Mouse (Mus musculus): ENCODE measurements around the gene Pygb. TPM values are rescaled to one million over a fixed set of nuclear protein-coding genes. Genes with fewer than 3 reads are reported as not detected.

Gene Pygb
- polyA plus RNA-seq, 1 experiment = 10.3 TPM

DNA sequence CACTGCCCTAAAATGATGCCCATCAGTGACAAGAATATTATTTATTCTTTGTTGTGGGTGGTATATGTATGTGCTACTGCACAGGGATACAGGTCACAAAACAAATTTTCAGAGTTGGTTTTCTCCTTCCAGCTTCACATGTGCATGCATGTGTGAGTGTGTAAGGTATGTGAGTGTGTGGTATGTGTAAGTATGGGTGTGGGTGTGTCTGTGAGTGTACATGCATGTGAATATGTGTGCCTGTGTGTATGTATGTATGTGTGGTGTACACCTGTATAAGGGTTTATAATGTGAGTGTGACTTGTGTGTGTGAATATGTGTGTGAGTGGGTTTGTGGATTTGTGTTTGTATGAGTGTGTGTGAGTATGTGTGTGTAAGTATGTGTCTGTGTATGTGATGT, 68.7 kb downstream of the Pygb start:
- Histone ChIP-seq H3K27ac (ENCODE audit: control insufficient read depth, insufficient read depth, low read depth, low read length, poor library complexity) (no peak overlapping the region), H3K4me1 (ENCODE audit: control insufficient read depth, insufficient read depth, low read length) (no peaks in the 10 kb centered on the region), H3K4me3 (replicated peaks; ENCODE audit: control insufficient read depth, low read depth, low read length) (no peak overlapping the region)
- TF ChIP-seq POLR2A (IDR thresholded peaks at IDR 0.05; ENCODE audit: borderline replicate concordance, control insufficient read depth, low read depth, low read length) (no peak), CTCF (IDR thresholded peaks at IDR 0.05; ENCODE audit: control insufficient read depth, insufficient read depth, low read length) (no peak)

DNA sequence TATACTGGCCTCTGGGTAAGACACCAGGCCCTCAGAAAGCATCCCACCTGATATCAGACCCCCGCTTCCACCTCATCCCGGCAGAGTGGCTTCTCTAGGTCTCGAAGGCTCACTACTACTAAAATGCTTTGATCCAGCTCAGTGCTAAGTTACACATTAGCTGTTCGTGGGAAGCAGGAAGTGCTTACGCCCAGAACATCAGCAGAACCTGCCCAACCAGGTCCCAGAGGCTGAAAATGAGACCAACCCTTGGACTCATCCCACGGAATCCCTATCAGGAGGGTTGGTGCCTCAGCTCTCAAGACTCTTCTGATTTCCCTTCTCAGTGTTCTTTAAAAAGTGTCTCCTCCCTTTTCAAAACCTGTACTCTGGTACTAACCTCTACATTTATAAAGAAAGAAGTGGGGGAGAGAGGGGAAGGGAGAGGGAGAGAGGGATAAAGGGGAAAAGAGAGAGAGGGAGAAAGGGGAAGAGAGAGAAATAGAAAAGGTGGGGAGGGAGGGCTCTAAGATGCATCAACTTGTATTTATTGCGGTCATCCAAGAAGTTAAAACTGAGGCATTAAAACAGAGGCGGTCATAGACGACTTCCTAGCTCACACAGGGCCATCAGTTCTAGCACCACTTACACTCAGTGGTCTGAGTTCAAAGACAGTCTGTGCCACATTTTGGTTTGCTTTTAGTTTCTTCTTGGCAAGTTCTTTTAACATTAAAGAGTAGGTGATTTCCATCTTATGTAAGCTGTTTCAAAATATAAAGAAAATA, 72.4 kb downstream of the Pygb start:
- TF ChIP-seq POLR2A (IDR thresholded peaks at IDR 0.05; ENCODE audit: borderline replicate concordance, control insufficient read depth, low read depth, low read length) (no peak), CTCF (IDR thresholded peaks at IDR 0.05; ENCODE audit: control insufficient read depth, insufficient read depth, low read length) (no peak)
- WGBS = 83% methylated on average over 9 of the region's 9 CpGs
- Histone ChIP-seq H3K27ac (ENCODE audit: control insufficient read depth, insufficient read depth, low read depth, low read length, poor library complexity) (no peak overlapping the region), H3K4me1 (ENCODE audit: control insufficient read depth, insufficient read depth, low read length) (no peaks in the 10 kb centered on the region; the same call in 1 of the 2 replicates), H3K4me3 (replicated peaks; ENCODE audit: control insufficient read depth, low read depth, low read length) (no peak overlapping the region)

DNA sequence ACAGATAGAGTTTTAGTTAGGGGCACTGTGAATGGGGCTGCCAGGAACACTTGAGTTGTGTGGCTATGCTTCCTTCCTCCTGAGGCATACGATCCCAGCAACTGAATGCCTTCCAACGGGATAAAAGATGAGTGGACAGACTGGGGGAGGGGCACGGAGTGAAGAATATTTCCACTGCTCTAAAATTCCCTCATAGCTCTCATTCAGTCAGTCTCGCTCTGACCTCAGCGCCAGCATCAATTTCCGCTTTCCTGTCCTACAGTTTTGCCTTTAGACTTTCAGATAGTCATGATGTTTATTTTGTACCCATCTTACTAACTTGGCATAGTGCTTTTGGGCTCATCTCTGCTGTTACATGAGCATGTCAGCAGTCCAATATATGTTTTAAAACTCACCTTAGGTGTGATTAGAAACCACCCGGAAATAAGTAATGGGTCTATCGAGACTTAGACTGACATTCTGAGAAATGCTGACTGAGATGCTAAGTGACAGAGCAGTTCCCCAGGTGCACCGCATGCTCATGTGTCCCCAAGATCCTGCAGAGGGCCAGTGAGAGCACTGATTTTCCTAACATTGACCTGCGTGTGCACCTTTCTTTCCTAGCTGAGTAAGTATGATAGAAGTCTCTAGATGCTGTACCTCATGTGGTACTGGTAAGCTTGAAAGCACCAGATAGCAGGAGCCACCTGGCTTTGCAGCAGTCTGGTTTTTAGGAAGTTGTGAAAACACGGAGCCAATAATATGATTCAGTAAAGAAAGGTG, 73.4 kb downstream of the Pygb start:
- Histone ChIP-seq H3K27ac (ENCODE audit: control insufficient read depth, insufficient read depth, low read depth, low read length, poor library complexity) (no peak overlapping the region), H3K4me3 (replicated peaks; ENCODE audit: control insufficient read depth, low read depth, low read length) (no peak overlapping the region), H3K4me1 (ENCODE audit: control insufficient read depth, insufficient read depth, low read length) (no peaks in the 10 kb centered on the region; the same call in 1 of the 2 replicates)
- WGBS = 76% methylated on average over 11 of the region's 11 CpGs
- TF ChIP-seq CTCF (IDR thresholded peaks at IDR 0.05; ENCODE audit: control insufficient read depth, insufficient read depth, low read length) = no peak
- TF ChIP-seq POLR2A (IDR thresholded peaks at IDR 0.05; ENCODE audit: borderline replicate concordance, control insufficient read depth, low read depth, low read length) = no peak

DNA sequence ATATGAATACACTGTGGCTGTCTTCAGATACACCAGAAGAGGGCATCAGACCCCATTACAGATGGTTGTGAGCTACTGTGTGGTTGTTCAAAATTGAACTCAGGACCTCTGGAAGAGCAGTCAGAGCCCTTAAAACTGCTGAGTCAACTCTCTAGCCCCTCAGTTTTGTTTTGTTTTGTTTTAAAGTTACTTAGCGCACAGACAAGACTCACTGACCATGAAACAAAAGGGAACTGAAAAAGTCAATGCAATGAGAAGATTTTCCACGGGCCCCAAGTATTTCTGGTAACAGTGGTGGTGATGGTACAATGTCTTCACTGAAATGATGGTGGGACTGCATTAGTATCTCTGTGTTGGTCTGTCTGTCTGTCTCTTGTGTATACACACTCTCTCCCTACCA, 74.6 kb downstream of the Pygb start:
- no peak overlapping the region for H3K4me3 ChIP-seq (replicated peaks; ENCODE audit: control insufficient read depth, low read depth, low read length)
- TF ChIP-seq CTCF (IDR thresholded peaks at IDR 0.05; ENCODE audit: control insufficient read depth, insufficient read depth, low read length) = no peak
- TF ChIP-seq POLR2A (IDR thresholded peaks at IDR 0.05; ENCODE audit: borderline replicate concordance, control insufficient read depth, low read depth, low read length) = no peak
- H3K4me1 ChIP-seq (ENCODE audit: control insufficient read depth, insufficient read depth, low read length) = no peaks in the 10 kb centered on the region; the same call in 1 of the 2 replicates
- no peak overlapping the region for H3K27ac ChIP-seq (ENCODE audit: control insufficient read depth, insufficient read depth, low read depth, low read length, poor library complexity)
- WGBS = 51% methylated on average over 2 of the region's 2 CpGs

DNA sequence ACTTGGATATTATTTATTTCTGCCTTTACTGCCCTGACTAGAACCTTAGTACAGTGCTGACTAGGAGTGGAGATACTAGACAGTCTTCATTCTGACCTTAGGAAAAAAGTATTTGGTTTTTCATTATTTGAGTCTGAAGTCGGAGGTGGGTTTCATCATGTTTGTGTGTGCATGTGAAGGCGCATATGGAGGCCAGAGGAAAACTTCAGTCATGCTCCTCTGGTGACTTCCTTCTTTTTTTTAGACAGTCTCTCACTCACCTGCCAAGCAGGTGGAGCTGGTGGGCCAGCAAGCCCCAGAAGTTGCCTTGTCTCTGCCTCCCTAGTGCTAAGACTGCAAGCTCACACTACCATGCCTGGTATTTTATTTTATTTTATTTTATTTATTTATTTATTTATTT, 80.5 kb downstream of the Pygb start:
- WGBS = 81% methylated on average over 2 of the region's 2 CpGs
- no peak overlapping the region for H3K27ac ChIP-seq (ENCODE audit: control insufficient read depth, insufficient read depth, low read depth, low read length, poor library complexity)

DNA sequence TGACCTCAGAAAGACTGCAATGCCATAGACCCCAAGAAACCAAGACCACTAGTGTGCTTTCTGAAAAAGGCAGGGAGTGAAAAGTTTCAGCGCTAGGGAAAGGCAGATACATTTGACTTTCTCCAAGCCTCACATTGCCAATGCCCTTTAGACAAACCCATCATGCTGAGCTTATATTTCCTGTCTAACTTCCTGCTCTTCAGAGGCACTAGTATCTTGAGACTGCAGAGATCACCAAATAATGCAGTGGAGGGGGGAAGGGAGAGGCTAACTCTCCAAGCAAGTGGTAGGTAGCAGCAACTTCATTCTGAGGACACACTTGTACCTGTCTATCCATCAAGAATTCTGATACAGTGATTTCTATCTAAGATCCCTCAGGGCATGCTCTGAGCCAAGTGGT, 82.9 kb downstream of the Pygb start:
- Histone ChIP-seq H3K4me3 (replicated peaks; ENCODE audit: control insufficient read depth, low read depth, low read length) (no peak overlapping the region), H3K4me1 (ENCODE audit: control insufficient read depth, insufficient read depth, low read length) (no peaks in the 10 kb centered on the region; the same call in 1 of the 2 replicates), H3K27ac (ENCODE audit: control insufficient read depth, insufficient read depth, low read depth, low read length, poor library complexity) (no peak overlapping the region)
- 55% methylated on average over 1 of the region's 1 CpGs for WGBS
- TF ChIP-seq CTCF (IDR thresholded peaks at IDR 0.05; ENCODE audit: control insufficient read depth, insufficient read depth, low read length) (no peak), POLR2A (IDR thresholded peaks at IDR 0.05; ENCODE audit: borderline replicate concordance, control insufficient read depth, low read depth, low read length) (no peak)

More for the DNA sequence above, 80.5 kb downstream of the Pygb start:
- H3K4me3 ChIP-seq (replicated peaks; ENCODE audit: control insufficient read depth, low read depth, low read length) = no peak overlapping the region
- TF ChIP-seq POLR2A (IDR thresholded peaks at IDR 0.05; ENCODE audit: borderline replicate concordance, control insufficient read depth, low read depth, low read length) (no peak), CTCF (IDR thresholded peaks at IDR 0.05; ENCODE audit: control insufficient read depth, insufficient read depth, low read length) (no peak)
- no peaks in the 10 kb centered on the region; the same call in 1 of the 2 replicates for H3K4me1 ChIP-seq (ENCODE audit: control insufficient read depth, insufficient read depth, low read length)

DNA sequence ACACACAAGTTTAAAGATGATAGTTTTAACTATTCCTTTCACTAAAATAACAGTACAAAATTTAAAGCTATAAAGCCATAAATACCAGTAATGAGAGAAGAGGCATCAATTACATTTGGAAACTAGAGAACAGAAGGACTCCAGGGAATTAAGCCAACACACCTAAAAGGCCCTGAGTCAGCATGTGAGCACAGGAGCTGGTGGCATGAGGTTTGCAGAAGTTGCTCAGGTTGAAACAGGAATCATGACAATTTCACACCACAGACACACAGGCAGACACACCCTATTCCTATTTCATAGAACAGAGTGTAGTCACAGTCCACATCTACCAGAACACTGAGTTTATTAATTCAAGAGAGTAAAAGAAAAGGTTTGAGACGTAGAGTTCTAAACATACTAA, 88.0 kb downstream of the Pygb start:
- 70% methylated on average over 1 of the region's 1 CpGs for WGBS
- no peak overlapping the region for H3K4me3 ChIP-seq (replicated peaks; ENCODE audit: control insufficient read depth, low read depth, low read length)
- no peak overlapping the region for H3K27ac ChIP-seq (ENCODE audit: control insufficient read depth, insufficient read depth, low read depth, low read length, poor library complexity)
- TF ChIP-seq CTCF (IDR thresholded peaks at IDR 0.05; ENCODE audit: control insufficient read depth, insufficient read depth, low read length) = no peak
- no peak for TF ChIP-seq POLR2A (IDR thresholded peaks at IDR 0.05; ENCODE audit: borderline replicate concordance, control insufficient read depth, low read depth, low read length)
- H3K4me1 ChIP-seq (ENCODE audit: control insufficient read depth, insufficient read depth, low read length) = no peaks in the 10 kb centered on the region; the same call in 1 of the 2 replicates

DNA sequence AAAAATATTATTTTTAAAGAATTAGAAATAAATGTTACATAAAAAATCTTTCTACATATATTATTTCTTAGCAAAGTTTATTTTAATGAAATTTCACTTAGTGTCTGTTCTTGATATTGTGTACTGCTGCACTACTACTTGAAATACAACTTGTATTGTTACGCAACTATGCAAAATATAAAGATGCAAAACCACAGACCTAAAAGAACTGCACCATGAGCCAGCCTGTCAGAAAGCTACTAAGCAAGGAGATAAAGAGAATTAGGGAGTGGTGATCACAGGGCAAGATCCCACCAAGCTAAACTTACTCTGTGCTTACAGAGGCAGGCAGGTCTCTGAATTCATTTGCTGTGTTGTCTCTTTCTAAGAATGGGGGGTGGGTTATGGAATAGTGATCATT, 88.7 kb downstream of the Pygb start:
- TF ChIP-seq POLR2A (IDR thresholded peaks at IDR 0.05; ENCODE audit: borderline replicate concordance, control insufficient read depth, low read depth, low read length) = no peak
- no peak for TF ChIP-seq CTCF (IDR thresholded peaks at IDR 0.05; ENCODE audit: control insufficient read depth, insufficient read depth, low read length)
- Histone ChIP-seq H3K4me3 (replicated peaks; ENCODE audit: control insufficient read depth, low read depth, low read length) (no peak overlapping the region), H3K4me1 (ENCODE audit: control insufficient read depth, insufficient read depth, low read length) (no peaks in the 10 kb centered on the region), H3K27ac (ENCODE audit: control insufficient read depth, insufficient read depth, low read depth, low read length, poor library complexity) (no peak overlapping the region)
- whole genome bisulfite sequencing = 85% methylated on average over 1 of the region's 1 CpGs
